Mouse (Mus musculus): ENCODE results near the gene Scd4. TPM values are rescaled to one million over a fixed set of nuclear protein-coding genes. Genes with fewer than 3 reads are reported as not detected.
"Not testable (repeated sequence)": the region's sequence is repeated elsewhere in the genome, so short reads cannot be mapped to it uniquely, and the experiment has no call there.

Gene Scd4
- total RNA-seq, 2 experiments from 2014 or later, result 2.2 to 2.3 TPM

DNA sequence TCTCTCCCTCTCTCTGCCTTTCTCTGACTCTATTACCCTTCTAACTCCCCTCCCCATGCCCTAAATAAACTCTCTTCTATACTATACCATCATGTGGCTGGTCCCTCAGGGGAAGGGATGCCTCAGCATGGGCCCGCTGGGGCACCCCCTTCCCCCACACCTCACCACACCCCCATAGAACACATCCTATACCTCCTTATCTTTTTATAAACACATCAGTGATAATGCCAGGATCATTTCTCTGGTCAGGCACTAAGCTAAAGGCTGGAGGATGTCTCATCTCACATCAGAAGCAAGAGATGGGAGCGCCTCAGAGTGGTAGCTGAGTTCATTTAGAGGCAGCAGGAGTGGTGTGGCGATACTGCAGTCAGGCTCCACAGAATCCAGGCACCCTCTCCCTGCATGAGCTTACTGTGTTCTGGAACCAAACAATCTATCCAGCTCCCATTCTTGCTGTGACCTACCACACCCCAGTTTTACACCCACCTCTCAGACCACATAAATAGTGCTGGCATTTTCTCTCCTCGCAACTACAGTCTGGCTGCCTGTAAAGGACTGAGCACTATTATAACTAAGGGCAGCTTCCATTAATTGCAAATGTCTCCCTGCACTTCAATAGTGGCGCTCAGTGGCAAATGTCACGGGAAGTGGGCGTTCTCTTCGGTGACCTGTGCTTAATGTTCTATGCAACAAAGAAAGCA lies 21.4 kb upstream of the Scd4 start:
- no peak for DNase-seq (ENCODE audit: low spot score in 2 of 2)
- intact Hi-C loops (cut with DNase I), result no loop called here

DNA sequence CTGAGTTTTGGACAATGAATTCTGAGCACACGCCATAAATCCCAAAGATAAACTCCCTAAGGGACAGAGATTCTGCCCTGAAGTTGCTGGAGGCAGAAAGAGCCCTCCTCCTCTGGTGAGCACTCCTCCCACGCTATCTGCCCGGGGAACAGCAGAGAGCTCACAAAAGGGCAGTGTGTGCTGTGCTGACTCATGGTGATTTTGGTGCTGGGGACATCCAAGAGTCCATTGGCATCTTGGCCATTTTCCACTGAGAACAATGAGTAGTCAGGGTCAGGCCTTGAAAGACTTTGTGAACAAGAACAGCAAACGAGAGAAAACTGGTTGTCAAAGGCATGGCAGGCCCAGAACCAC lies 20.9 kb upstream of the Scd4 start:
- intact Hi-C loops (cut with DNase I), result no loop called here
- peak in 1 of 2 experiments; percentile 62 for DNase-seq (ENCODE audit: low spot score in 2 of 2)

DNA sequence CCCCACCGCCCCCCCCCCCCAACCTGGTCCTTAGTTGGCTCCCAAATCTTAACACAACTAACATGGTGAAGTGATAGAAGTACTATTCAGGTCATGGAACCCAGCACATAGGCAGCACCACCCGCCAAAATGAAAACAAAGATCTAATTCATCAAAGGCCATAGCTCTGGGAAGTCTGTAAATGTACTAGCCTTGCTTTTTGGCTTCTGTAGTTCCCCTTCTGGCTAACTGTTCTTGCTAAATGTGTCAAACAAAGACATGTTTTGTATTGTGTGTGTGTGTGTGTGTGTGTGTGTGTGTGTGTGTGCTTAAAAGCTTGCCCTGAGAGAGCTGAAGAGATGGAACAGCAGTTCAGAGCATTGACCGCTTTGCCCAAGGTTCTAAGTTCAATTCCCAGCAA lies 19.8 kb upstream of the Scd4 start:
- DNase-seq (ENCODE audit: low spot score in 2 of 2), result no peak
- intact Hi-C loops (cut with DNase I), result no loop called here

DNA sequence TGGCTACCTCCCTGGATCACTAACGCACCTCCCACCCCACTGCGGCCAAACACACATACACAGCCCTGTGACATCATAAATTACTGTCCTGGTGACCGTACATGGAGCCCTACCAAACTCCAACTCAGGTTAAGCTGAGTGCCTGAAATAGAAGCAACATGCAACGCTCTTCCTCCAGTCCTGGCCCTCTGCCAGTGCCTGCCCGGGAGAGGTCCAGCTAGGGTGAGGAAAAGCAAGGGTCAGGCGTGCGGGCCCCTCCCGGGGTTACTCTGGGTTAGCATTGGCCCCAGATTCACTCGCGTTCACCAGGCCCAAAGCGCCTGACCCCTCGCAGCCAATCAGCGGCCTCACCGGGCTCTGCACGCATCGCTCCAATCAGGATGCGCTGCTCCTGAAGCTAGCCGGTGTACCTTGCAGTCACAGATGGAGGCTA lies 18.5 kb upstream of the Scd4 start:
- peak; percentile 82 to 88 for DNase-seq (ENCODE audit: low spot score in 2 of 2)
- intact Hi-C loops (cut with DNase I), result loop anchor here (2.0 kb wide), 1 partner anchor 18 kb away; the partner anchor contains the start of gene Scd4

DNA sequence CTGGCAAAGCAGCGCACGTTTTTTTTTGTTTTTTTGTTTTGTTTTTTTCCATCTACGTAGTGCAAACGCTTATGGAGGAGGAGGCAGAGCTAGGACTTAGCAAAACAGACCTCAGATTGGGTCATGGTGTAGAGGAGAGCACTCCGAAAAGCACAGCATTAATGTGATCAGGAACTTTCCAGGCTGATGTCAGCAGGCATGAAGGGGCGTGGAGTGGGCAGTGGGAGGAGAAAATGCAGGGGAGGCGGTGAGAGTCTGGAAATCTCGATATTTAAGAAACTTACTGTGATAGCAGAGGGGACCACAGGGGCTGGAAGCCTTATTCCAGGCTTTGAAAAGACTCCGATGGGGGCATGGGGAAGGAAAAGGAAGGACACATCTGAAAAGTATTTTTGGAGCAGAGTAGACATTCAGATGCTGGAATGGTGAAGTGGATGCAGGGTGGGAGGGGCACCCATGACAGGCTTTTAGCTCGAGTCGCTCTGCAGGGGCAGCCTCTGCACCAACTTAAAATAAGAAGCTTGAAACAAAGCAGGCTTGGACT lies 17.9 kb upstream of the Scd4 start:
- intact Hi-C loops (cut with DNase I), result loop anchor here (2.0 kb wide), 1 partner anchor 18 kb away; the partner anchor contains the start of gene Scd4
- peak in 1 of 2 experiments; percentile 77 for DNase-seq (ENCODE audit: low spot score in 2 of 2)

DNA sequence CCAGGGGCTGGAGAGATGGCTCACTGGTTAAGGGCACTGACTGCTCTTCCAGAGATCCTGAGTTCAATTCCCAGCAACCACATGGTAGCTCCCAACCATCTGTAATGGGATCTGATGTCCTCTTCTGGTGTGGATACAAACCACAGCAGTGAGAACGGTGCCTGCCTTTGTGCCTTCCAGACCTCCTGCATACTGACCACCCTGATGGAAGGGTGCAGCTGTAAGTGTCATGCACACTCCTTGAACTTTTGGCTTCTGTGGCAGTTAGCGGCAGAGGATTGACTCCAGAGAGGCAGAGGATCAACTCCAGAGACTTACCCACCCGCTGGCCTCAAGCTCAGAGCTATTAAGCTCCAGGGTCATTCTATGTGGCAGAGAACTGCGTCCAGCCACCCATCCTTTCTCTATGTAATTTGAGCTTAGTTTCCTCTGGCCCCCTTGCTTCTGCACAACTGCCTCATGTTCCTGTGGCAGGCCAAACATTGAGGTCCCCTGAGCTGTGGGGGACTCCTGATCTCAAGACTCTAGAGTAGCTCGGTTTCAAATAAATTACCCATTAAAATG lies 16.1 kb upstream of the Scd4 start:
- intact Hi-C loops (cut with DNase I), result no loop called here

DNA sequence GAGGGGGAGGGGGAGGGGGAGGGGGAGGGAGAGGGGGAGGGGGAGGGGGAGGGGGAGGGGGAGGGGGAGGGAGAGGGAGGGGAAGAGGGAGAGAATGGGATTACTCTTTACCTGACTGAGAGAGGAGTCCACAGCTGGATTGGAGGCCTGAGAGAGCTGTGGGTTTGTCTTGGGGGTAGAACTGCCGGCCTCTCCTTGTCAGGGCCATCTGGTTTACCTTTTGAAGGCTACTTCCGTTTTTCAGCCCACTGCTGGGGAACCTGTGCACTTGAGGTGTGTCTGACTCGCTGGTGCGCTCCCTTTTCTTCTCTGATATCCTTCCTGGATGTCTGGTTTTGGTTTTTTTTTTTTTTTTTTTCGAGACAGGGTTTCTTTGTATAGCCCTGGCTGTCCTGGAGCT lies 15.5 kb upstream of the Scd4 start:
- intact Hi-C loops (cut with DNase I), result no loop called here
- DNase-seq (ENCODE audit: low spot score in 2 of 2), result no peak

More for the DNA sequence above, 16.1 kb upstream of the Scd4 start:
- no peak for DNase-seq (ENCODE audit: low spot score in 2 of 2)

DNA sequence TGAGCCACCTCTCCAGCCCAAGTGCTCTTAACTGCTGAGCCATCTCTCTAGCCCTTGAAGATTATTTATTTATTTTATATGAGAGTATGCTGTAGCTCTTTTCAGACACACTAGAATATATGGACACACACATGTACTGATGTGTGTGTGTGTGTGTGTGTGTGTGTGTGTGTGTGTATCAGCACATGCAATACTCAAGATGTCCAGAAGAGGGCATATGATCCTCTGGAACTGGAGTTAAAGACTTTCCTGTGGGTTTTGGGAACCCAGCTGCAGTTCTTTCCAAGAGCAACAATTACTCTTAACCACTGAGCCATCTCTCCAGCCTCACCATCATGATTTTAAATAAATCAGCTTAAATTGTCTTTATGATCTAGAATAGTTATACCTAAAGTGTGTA lies 14.3 kb upstream of the Scd4 start:
- intact Hi-C loops (cut with DNase I), result no loop called here
- no peak for DNase-seq (ENCODE audit: low spot score in 2 of 2)

DNA sequence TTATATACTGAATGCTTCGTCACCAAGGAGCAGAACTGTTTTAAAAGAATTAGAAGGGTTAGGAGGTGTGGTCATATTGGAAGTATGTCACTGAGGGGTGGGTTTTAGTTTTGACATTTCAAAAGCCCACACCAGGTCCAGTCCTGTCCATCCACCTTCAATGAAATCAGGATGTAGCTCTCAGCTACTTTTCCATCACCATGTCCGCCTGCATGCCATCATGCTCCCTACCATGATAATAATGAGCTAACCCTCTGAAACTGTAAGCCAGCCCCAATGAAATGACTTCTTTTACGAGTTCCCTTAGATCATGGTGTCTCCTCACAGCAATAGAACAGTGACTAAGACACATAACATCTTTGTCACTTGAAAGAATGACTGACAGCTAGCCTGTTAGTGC lies 12.6 kb upstream of the Scd4 start:
- intact Hi-C loops (cut with DNase I), result no loop called here
- DNase-seq (ENCODE audit: low spot score in 2 of 2), result no peak

DNA sequence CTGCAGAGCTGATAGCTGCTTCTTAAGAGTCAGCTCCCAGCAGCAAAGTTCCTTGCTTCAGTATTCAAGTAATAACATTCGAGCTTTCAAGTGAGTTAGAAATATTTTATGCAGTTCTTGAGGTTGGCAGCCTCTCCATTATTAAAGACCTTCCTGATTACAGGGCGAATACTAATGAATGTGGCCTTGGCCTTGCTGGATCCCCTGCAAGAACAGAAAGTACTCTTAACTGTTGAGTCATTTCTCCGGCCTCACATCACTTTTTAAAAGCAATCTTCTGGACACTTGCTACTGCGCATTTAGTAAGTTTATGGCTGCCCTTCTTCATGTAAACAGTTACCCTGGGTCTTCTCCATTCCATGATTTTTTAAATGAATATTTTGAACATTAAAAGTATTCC lies 11.7 kb upstream of the Scd4 start:
- no peak for DNase-seq (ENCODE audit: low spot score in 2 of 2)
- intact Hi-C loops (cut with DNase I), result no loop called here

DNA sequence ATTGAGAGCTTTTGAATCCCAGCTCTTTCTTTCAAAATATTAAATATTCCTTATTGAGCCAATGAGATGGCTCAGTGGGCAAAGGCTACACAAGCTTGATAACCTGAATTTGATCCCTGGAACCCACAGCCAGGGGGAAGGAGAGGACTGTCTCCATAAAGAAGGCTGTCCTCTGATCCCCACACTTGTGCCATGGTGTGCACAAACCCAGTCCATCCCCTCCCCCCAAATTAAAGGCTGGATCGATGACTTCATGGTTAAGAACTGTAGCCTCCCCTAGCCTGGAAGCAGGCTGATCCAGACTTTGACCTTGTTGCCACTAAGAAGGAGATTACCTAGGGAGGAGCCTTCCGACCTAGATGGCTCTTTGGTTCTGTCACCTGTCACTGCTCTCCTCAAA lies 11.3 kb upstream of the Scd4 start:
- intact Hi-C loops (cut with DNase I), result no loop called here
- no peak for DNase-seq (ENCODE audit: low spot score in 2 of 2)

DNA sequence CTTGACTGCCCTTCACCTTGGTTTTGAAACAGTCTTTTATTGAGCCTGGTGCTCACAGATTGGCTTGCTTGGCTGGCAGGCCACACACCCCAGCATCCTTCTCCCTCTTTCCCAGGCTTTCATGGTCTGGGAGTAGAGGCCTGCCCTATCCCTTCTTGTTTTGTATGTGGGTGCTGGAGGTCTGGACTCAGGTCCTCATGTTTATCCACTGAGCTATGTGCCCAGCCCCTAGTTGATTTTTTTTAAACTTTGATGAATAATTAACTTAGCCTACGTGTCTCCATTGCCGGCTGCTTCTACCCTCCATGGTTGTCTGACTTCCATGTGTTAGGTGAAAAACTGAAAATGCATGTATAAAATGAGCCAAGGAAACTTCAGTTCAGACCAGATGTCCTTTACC lies 3.3 kb upstream of the Scd4 start:
- intact Hi-C loops (cut with DNase I), result no loop called here
- DNase-seq (ENCODE audit: low spot score in 2 of 2), result no peak

DNA sequence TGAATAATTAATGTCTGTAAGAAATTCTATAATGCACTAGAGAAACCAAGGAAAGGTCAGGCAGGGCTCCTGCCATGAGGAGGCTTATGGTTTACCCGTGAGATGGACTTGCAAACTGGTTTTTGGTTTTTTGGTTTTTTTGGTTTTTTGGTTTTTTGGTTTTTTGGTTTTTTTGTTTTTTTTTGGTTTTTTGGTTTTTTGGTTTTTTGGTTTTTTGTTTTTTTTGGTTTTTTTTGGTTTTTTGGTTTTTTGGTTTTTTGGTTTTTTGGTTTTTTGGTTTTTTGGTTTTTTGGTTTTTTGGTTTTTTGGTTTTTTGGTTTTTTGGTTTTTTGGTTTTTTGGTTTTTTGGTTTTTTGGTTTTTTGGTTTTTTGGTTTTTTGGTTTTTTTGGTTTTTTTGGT lies 1.8 kb upstream of the Scd4 start:
- intact Hi-C loops (cut with DNase I); DNase-seq (ENCODE audit: low spot score in 2 of 2): not testable (repeated sequence)

DNA sequence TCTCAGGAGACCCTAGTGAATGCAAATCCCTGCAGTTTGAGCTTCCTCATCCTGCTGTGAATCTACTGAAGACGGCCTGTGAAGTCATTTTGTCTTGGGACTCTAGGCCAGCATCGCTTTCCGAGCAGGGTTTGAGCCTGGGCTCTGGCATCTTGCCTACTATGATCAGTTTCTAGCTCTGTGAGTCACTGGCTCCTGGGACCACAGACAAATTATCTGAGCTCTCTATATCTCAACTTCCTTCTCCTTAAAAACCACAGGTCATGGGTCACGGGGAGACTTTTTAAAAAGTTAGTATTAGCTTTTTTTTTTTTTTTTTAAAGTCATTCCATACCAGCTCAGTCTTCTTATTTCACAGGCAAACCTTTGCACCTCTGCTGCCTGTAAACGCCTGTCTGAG lies 981 bp upstream of the Scd4 start:
- intact Hi-C loops (cut with DNase I), result loop anchor here (1.0 to 2.0 kb wide), 3 partner anchors 17 to 48 kb away; no protein-coding TSS in a partner anchor
- DNase-seq (ENCODE audit: low spot score in 2 of 2), result no peak

DNA sequence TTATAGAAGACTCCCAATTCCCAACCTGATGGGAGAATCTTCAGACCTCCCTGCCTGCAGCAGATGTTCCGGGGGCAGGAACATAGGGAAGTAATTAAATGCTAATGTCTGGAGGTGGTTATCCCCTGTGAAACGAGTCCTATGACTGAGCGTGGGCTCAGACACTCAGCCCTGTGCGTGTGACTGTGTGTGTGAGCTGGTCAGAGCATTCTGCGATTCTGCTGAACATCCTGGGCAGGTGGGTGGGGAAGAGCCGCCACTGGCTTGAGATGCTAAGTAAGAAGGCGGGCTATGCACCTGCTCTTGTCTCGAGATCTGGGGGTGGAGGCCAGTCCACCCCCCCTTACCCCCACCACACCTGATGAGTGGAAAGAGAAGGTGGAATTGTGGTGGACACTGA lies 566 bp upstream of the Scd4 start:
- intact Hi-C loops (cut with DNase I), result loop anchor here (1.0 to 2.0 kb wide), 3 partner anchors 18 to 48 kb away; no protein-coding TSS in a partner anchor
- DNase-seq (ENCODE audit: low spot score in 2 of 2), result peak; percentile 57 to 92

DNA sequence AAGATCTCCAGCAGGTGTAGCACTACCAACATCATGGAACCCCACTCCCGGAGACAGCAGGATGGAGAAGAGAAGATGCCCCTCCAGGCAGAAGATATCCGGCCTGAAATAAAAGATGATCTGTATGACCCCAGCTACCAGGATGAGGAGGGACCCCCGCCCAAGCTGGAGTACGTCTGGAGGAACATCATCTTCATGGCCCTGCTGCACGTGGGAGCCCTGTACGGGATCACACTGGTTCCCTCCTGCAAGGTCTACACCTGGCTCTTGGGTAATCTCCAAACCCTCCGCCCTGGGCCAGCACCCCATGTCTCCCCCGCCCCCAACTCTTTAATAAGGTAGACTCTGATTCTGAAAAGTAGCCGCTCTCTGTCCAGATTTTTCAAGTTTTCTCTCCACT lies 1.1 kb downstream of the Scd4 start:
- intact Hi-C loops (cut with DNase I), result loop anchor here (2.0 kb wide), 1 partner anchor 19 kb away; no protein-coding TSS in a partner anchor
- DNase-seq (ENCODE audit: low spot score in 2 of 2), result no peak

DNA sequence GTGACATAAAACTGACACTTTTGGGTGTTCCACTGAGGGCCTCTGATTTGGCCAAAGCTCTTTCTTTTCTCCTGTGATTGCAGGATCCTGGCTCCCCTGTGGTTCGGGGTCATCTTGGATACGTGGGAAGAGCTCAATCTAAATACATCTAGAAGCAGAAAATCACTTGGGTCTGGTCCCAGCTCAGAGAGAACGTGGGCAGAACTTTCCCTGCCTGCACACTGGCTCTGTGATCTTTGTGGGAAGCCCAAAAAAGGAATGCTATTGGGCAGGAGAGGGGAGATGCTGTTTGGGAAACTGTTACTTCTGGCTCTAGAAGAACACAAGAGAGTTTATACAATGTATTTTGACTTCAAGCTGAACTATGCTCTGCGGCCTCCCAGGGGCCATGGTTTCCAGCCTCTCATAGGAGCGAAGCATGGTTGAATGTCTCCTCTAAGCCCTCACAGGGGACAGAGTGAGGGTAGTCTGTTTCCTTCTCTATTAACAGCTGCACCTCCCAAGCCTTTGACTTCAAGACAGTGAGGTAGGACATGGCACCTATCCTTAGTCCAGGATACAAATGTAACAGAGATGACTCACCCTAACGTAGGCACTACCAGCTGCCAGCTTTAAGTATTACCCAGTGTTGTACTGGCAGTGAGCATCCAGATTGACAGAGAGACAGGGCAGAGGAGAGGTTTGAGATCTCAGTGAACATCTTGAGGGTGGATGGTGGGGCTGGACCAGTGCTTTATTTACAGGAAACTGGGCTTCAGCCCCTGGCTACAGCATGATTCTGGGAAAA lies 3.2 kb downstream of the Scd4 start:
- DNase-seq (ENCODE audit: low spot score in 2 of 2), result peak; percentile 39 to 79
- intact Hi-C loops (cut with DNase I), result no loop called here

DNA sequence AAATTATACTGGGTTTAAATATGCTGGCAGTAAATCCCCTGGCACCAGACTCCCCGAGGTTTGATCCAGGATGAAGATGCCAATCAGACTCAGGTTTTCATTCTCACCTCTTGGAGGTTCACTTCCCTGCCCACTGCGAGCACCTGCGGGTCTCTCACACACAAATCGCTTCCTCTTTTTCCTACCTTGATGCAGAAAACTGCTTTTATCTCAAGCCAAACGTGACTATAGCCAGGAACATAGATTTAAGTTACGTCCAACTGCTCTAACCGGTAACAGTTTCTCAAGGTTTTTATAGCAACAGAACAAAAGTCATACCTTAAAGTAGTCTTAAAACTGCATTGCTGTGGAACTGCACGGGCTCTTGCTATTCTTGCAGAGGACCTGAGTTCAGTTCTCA lies 16.8 kb downstream of the Scd4 start:
- intact Hi-C loops (cut with DNase I), result no loop called here
- no peak for DNase-seq (ENCODE audit: low spot score in 2 of 2)

DNA sequence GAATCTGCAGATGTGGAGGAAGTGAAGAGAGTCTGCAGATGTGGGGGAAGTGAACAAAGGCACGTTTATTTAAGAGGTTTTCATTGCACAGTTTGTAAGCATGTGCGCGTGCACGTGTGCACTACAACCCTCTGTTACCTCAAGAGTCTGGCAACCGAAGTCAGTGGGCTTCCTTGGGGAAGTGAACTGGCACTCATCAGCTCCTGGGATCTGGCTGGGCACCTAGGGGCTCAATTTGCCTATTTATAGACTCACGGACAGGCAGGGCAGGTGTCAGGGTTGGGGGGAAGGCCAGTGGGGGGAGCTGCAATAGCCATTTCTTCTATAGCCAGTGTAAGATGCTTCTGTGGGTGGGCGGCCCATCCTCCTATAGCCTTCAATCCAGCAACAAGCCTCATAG lies 18.9 kb downstream of the Scd4 start:
- intact Hi-C loops (cut with DNase I), result no loop called here
- DNase-seq (ENCODE audit: low spot score in 2 of 2), result no peak

DNA sequence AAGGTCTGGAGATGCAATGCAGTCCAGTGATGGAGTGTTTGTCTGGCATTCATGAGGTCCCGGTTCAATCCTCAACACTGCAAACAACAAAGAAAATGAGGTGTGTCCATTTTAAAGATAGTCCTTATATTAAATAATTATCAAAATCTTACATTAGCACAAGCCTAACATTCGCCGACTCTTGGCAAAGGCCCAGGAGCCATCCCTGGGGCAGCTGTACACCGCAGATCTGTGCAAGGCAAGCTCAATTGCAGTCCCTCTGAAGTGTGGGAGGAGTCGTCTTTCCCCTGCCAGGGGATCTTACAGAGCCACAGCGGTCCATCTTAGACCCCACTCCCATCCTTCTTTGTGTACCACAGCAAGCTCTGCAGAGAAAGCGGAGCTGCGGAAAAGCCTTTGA lies 25.8 kb downstream of the Scd4 start:
- no peak for DNase-seq (ENCODE audit: low spot score in 2 of 2)
- intact Hi-C loops (cut with DNase I), result no loop called here

All from left cerebral cortex, postnatal 25 days (tissue).